Mouse (Mus musculus): ENCODE data around the gene Rxfp1.

The Rxfp1 gene

DNA sequence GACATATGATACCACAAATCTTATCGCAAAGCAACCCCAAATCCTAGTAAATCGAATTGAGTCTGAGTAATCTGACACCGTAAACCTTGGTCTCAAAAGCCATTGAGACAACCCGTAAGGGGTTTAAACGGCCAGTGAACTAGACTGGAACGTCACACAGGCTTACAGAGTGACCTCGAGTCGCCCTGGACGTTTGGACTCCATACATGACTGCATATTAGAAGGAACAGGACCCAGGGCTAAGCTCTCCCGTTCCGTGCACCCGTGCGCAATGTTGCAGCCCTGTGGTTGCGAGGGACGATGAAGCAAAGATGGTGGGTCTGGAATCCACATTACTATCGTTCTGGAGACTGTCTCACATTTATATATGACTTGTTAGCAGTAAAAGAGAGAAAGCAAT, 65.5 kb downstream of the Rxfp1 start:
- DNase-seq (ENCODE audit: low read depth): no peak

DNA sequence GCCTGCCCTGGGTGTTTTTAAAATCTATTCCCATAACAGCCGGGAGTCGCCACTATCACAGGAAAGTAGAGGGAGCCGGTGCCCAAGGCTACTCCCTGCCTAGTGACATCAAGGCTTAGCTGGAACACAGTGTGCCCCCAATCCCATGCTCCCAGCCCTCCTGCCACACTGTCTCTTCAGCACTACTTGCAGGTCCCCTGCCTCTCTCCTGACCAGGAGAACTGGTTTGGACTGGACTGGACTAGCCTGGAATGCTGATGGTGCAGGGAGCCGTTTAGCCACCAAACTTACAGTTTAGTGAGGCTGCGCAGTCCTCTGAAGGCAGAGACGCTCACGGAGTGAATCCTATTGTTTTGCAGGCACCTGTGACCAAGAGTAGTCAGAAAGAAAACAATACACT, 67.1 kb downstream of the Rxfp1 start:
- no peak for DNase-seq (ENCODE audit: low read depth)

DNA sequence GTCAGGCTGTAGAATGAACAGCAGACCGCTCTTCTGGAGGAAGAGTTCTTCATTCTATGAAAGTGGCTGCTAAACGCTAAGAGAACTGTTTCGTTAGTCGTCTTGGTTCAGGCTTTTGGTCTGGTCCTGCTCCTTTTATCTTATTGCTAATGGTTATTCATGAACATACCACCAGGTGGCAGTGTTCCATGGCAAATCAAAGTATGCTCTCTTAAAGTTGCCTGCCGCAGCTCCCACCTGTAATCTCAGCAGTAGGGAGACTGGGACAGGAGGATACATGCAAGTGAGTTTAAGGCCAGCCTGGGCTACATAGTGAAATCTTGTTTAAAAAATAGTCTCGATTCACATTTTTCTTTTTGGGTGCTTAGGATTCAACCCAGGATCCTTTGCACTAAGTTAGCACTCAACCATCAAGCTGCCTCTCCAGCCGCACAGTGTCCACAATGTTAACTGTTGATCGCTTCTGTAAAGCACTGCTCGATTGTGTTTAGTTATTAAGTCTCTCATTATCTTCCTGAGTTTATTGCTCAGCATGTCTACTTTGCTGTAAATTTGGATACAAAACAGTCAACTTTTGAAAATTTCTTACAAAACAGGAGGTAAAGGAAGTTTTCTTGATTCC, 72.8 kb downstream of the Rxfp1 start:
- peak; percentile 77 for DNase-seq (ENCODE audit: low read depth)

DNA sequence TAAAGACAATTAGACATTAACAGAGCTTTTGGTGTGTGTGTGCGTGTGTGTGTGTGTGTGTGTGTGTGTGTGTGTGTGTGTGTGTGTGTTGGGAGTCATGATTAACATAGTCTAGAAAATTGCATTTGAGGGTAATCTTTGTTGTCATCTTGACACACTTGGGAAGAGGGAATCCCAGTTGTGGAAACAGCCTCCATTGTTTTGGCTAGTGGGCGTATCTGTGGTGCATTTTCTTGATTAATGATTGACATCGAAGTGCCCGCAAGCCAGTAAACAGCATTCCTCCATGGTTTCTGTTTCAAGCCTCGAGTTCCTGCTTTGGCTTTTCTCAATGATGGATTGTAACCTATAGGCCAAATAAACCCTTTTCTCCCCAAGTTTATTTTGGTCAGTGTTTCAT, 81.0 kb downstream of the Rxfp1 start:
- DNase-seq (ENCODE audit: low read depth): no peak

DNA sequence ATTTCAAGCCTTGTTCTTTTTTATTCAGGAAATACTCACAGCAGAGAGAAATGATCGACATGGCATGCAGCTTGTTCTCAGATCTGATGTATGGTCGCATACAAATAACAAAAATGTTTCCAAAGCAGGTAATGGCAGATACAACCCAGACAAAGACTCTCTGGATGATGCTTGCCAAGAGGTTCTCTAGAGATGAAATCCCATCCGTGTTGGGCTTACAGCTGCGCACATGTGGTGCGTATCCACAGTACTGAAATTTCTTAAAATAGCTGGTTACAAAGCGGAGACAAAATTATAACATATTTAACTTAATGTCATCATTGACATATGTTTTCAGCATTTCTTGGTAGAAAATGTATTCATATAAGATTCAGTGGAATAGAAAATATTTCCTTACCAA, 85.6 kb downstream of the Rxfp1 start:
- no peak for DNase-seq (ENCODE audit: low read depth)

DNA sequence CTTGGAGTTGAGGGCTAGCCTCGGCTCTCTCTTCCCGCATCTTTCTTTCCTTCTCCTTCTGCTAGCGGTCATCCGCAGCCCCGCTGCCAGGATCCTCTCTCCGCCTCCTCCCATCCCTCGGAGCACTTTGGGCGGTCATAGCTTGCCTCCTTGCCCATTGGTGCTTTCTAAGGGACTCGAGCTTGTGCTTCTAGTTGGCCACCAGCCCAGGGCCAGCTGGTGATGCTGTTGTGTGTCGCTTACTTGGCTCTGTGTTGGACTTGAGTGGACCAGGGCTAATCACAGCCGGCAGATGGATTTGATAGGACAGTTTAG, 108.3 kb downstream of the Rxfp1 start, which contains the start of gene Etfdh:
Gene Etfdh, minus strand, starts transcription at position 85 of the 315 bp plus-strand sequence.
- DNase-seq (ENCODE audit: low read depth): no peak

DNA sequence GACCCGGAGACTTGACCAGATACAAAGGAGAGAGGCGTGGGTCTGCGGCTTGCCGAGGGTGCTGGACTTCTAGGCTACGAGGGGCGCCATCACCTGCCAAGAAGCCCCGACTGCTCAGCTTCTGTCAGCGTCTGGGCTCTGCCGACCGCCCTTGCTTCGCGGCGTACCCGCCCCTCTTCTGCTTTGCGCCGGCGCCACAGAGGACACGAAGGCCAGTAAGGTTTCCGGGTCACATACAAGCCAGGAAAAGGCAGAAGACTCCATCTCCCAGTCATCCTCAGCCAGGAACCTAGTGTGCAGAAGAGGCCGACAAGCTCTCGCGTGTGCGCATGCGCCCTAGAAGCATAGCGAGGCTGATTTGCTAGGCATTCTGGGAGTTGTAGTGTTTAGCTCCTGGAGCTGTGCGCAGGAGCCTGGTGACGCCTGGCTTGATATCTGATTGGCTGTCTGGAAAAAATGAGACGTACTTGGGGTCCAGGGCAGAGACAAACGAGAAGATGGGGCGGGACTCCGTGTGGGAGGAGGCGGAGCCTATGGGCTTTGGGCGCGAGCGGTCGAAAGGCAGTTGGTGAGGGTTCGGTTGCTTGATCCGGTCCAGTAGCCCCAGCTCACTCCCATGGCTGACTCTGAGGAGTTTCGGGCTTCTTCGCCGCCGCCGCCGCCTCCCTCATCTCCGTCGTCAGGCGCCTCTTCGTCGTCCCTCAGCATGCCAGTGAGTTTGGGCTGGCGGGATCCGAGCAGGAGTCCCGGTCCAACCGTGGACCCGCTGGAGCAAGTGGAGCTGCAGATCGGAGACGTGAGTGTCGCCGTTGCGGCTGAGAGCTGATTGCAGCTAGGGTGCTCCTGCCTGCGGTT, 108.9 kb downstream of the Rxfp1 start, which contains the start of gene 4930579G24Rik:
Gene 4930579G24Rik, plus strand, starts transcription at position 519 of the 855 bp plus-strand sequence.
- peak; percentile 100 for DNase-seq (ENCODE audit: low read depth)

DNA sequence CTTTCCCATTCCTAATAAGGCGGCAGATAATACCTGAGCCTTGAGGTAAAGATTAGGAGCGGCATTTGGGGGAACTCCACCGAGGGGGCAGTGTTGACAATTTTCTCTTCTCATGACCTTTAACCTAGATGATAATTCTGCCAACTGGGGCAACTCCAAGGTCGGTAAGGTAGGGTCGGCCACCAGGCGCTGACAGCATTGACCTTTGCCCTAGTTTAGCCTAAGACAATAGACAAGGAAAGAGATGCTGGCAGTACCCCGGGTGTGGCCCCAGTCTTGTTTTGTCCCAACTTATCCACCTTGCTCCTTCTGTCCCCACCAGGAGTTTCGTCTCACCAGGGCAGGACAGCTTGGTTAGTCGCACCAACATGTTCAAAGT, 109.5 kb downstream of the Rxfp1 start:
- DNase-seq (ENCODE audit: low read depth): peak; percentile 76

DNA sequence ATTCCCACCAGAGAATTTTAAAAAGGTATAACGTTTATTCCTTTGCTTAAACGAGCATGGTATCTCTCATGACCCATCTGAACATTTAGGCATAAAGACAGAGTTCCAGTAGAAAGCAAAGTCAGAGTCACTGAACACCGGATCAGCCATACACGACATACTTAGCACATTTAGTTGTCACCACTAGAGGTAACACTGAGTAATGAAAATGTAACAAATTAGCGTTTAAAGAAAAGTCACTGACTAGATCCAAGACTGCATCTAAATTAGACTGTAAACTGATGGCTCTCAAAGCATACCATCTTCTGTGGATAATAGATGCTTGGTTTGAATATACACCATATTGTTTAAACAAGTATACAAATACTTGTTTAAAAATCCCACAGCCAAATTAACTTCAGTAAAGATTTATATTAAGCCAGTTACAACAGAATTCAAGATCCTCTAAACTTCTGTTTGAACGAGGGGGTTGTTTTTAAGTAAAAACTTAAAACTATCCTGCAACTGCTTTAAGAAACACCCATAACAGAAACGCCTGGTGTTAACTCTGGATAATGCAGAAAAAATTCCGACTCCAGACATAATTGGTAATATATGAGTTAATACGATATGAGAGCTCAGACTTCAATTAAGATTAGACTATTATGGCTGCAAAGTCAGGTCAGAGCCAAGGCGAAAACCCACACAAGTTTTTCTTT, 110.0 kb downstream of the Rxfp1 start:
- peak; percentile 63 for DNase-seq (ENCODE audit: low read depth)

DNA sequence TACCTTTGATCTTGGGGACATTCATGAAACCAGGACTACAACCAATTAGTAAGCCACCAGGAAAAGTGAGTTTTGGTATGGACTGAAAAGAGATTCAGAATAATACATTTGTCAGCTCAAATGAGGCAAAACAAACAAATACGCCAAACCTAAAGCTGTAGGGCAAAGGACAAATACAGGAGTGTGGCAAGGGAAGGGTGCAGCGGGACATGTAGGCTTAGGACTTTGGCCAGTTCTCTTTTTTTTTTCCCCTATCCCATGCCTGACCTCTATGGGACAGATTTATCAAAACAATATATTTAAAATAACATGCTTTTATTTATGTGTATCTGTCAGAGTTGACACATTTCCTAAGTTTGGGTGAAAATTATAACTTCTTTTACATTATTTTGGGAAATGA, 127.8 kb downstream of the Rxfp1 start:
- DNase-seq (ENCODE audit: low read depth): no peak

DNA sequence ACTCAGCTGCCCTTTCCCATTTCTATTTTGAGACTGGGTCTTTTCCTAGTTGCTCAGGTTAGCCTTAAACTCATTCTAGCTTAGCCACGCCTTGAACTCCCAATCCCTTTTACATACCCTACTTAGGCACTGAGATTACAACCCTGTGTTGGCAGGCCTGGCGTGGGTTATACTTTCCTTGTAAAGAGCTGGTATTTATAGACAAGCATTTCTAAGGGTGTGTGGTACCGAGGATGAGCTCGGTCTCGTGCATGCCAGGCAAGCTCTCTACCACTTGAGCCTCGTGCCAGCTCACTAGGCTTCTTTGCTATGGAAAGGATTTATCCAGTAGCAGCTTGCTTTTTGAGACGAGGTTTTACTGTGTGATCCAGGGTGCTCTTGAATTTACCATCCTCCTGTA, 142.2 kb downstream of the Rxfp1 start:
- DNase-seq (ENCODE audit: low read depth): no peak

DNA sequence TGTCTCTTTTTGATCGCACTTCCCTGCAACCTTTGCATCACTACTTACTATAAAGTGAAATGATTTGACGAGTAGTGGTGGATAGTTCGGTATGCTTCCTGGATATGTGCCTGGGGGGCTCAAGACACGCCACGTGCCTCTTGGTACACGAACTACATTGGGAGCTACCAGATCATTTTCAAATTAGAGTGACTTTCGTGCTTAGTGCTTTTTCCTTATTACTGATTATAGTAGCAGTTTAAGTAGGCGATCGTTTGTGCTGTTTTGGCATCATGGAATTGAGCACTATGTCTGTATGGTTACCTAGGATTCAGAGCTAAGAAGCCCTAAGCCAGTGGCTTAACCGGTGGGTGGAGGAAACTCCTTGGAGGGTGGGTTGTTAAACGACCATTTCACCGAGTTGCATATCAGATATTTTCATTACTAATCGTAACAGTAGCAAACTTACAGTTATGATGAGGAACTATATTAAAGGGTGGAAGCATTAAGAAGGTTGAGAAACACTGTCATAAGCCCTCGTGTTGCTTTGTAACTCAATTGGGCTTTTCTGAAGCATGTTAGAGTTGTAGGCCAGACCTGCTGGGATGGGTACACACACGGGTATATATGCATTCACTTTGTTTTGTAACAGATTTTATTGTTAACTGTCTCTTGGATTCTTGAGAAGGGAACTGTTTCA, 145.7 kb downstream of the Rxfp1 start:
- peak; percentile 37 for DNase-seq (ENCODE audit: low read depth)
